ENCODE assay signal across 21 mouse cellular contexts in the genomic region with DNA sequence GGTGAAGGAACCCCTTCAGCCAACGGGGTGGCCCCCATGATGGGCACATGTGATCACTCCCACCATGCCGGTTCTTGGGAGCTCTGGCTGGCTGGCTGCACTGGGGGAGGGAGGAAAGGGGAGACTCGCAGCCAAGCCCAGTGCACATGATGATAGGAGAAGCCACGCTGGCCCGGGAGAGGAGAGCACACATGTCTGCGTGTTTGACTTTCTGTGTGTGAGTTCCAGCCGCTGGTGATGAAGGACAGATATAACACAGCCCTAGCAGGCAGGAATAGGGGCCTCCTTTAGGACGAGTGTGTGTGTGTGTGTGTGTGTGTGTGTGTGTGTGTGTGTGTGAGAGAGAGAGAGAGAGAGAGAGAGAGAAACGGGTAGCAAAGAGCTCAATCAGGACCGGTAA.
DNase-seq lines count a peak whose midpoint lies in the region; ATAC-seq and TF ChIP-seq lines count a peak whose summit lies in the region.
"Had no signal": no experiment of that assay in that cellular context is flagged by ENCODE, and none has a peak within 500 bp of the region (broad histone marks: within the 10 kb centered on the region; RNA-seq: fewer than 3 reads in every experiment).

No protein-coding gene starts in this region.

- H3K4me2 ChIP-seq in heart, embryonic 15.5 days: no peak overlapping the region
- no peak overlapping the region for H3K4me2 ChIP-seq in heart, postnatal 0 days (ENCODE audit: low read depth, low read length)
- no peak overlapping the region for H3K4me2 ChIP-seq in heart, embryonic 11.5 days
- H3K4me2 ChIP-seq: embryonic facial prominence, embryonic 12.5 days; forebrain, embryonic 13.5 days; forebrain, embryonic 15.5 days had no signal

- 0 out of 2 replicates have a peak, but pooled peaks have one; percentile 15 for ATAC-seq in heart, embryonic 15.5 days (replicated peaks; ENCODE audit: insufficient number of reproducible peaks, insufficient read depth, low FRiP score, low read depth)
- peak; percentile 80 for ATAC-seq in heart, postnatal 0 days (ENCODE audit: insufficient read depth, low read depth)
- ATAC-seq in heart, embryonic 11.5 days (replicated peaks; ENCODE audit: insufficient number of reproducible peaks, low FRiP score, low TSS enrichment): no peak
- ATAC-seq in G1E (ENCODE audit: extremely low read depth, insufficient number of reproducible peaks, low FRiP score, poor library complexity, severe bottlenecking): no peak
- ATAC-seq: CD4-positive, CD25-positive, alpha-beta regulatory T cell, adult 4 months; forebrain, embryonic 13.5 days; forebrain, embryonic 15.5 days had no signal

- no peaks in the 10 kb centered on the region for H3K9me3 ChIP-seq in heart, embryonic 15.5 days (replicated peaks)
- H3K9me3 ChIP-seq in heart, postnatal 0 days (replicated peaks; ENCODE audit: control insufficient read depth, low read length): no peaks in the 10 kb centered on the region
- H3K9me3 ChIP-seq in heart, embryonic 10.5 days: no peaks in the 10 kb centered on the region
- H3K9me3 ChIP-seq in heart, embryonic 11.5 days (replicated peaks; ENCODE audit: control insufficient read depth, low read length): no peaks in the 10 kb centered on the region
- peaks cover 90% of the 10 kb centered on the region for H3K9me3 ChIP-seq in G1E (replicated peaks)
- H3K9me3 ChIP-seq: embryonic facial prominence, embryonic 10.5 days; embryonic facial prominence, embryonic 12.5 days; forebrain, embryonic 13.5 days; forebrain, embryonic 15.5 days had no signal

- no peak overlapping the region for H3K27ac ChIP-seq in heart, embryonic 15.5 days
- no peak overlapping the region for H3K27ac ChIP-seq in heart, postnatal 0 days (ENCODE audit: low read depth)
- no peak overlapping the region for H3K27ac ChIP-seq in heart, embryonic 10.5 days
- H3K27ac ChIP-seq in heart, embryonic 11.5 days (ENCODE audit: low read depth, low read length): no peak overlapping the region
- H3K27ac ChIP-seq: embryonic facial prominence, embryonic 10.5 days; embryonic facial prominence, embryonic 12.5 days; forebrain, embryonic 13.5 days; forebrain, embryonic 15.5 days had no signal

- no peak overlapping the region for H3K9ac ChIP-seq in heart, embryonic 15.5 days
- no peak overlapping the region for H3K9ac ChIP-seq in heart, postnatal 0 days (replicated peaks; ENCODE audit: low read depth, low read length)
- no peak overlapping the region for H3K9ac ChIP-seq in heart, embryonic 11.5 days (ENCODE audit: low read depth, low read length)
- H3K9ac ChIP-seq: embryonic facial prominence, embryonic 12.5 days; forebrain, embryonic 13.5 days; forebrain, embryonic 15.5 days had no signal

- 37% methylated on average over 10 of the region's 10 CpGs for WGBS in heart, embryonic 15.5 days
- 46% methylated on average over 10 of the region's 10 CpGs for WGBS in heart, postnatal 0 days
- 67% methylated on average over 10 of the region's 10 CpGs for WGBS in heart, embryonic 10.5 days
- WGBS in heart, embryonic 11.5 days (ENCODE audit: insufficient replicate concordance): 59% methylated on average over 10 of the region's 10 CpGs

- no peak for DNase-seq in heart, adult 18-20 months
- peak; percentile 32 for DNase-seq in heart, postnatal 0 days (ENCODE audit: low spot score)
- no peak for DNase-seq in heart, embryonic 10.5 days (ENCODE audit: low spot score)
- peak; percentile 13 for DNase-seq in heart, postnatal 4 days
- no peak for DNase-seq in G1E (ENCODE audit: low spot score)
- DNase-seq: adrenal gland, adult 2 months; adrenal gland, postnatal 14 days; adrenal gland, postnatal 36 days; B cell, adult 2 months; cerebellum, adult 11-12 months; cerebellum, adult 2 months; cerebellum, adult 9-10 months; cerebellum, postnatal 10 days; cerebellum, postnatal 25 days had no signal

- H3K36me3 ChIP-seq in heart, embryonic 15.5 days: no peaks in the 10 kb centered on the region
- no peaks in the 10 kb centered on the region for H3K36me3 ChIP-seq in heart, postnatal 0 days (replicated peaks; ENCODE audit: control insufficient read depth, insufficient read depth, low read length)
- H3K36me3 ChIP-seq in heart, embryonic 10.5 days: no peaks in the 10 kb centered on the region
- H3K36me3 ChIP-seq in heart, embryonic 11.5 days (ENCODE audit: control insufficient read depth, insufficient read depth, low read length): no peaks in the 10 kb centered on the region
- H3K36me3 ChIP-seq in G1E (replicated peaks): no peaks in the 10 kb centered on the region
- H3K36me3 ChIP-seq: embryonic facial prominence, embryonic 10.5 days; embryonic facial prominence, embryonic 12.5 days had no signal

- H3K27me3 ChIP-seq in heart, embryonic 15.5 days: no peaks in the 10 kb centered on the region
- H3K27me3 ChIP-seq in heart, postnatal 0 days (ENCODE audit: control insufficient read depth, insufficient read depth, low read length): no peaks in the 10 kb centered on the region
- H3K27me3 ChIP-seq in heart, embryonic 10.5 days (ENCODE audit: insufficient read depth, poor library complexity, severe bottlenecking): peaks cover 10% of the 10 kb centered on the region; the same call in 1 of the 2 replicates
- H3K27me3 ChIP-seq in heart, embryonic 11.5 days (ENCODE audit: control insufficient read depth, insufficient read depth, low read length): no peaks in the 10 kb centered on the region; the same call in 1 of the 2 replicates
- no peaks in the 10 kb centered on the region; the same call in 1 of the 2 replicates for H3K27me3 ChIP-seq in G1E (ENCODE audit: insufficient read depth, low read length)
- H3K27me3 ChIP-seq: embryonic facial prominence, embryonic 12.5 days; forebrain, embryonic 15.5 days had no signal

- 0 out of 2 replicates have a peak, but pooled peaks cover 3% of the 10 kb centered on the region for H3K4me1 ChIP-seq in heart, embryonic 15.5 days (replicated peaks)
- no peaks in the 10 kb centered on the region for H3K4me1 ChIP-seq in heart, postnatal 0 days (ENCODE audit: control insufficient read depth, insufficient read depth)
- H3K4me1 ChIP-seq in heart, embryonic 10.5 days: no peaks in the 10 kb centered on the region
- no peaks in the 10 kb centered on the region for H3K4me1 ChIP-seq in heart, embryonic 11.5 days (ENCODE audit: control insufficient read depth, insufficient read depth, low read length)
- H3K4me1 ChIP-seq in G1E (ENCODE audit: insufficient read depth, low read depth, low read length): no peaks in the 10 kb centered on the region

- no peak for TF ChIP-seq EP300 in heart, postnatal 0 days (IDR thresholded peaks at IDR 0.05; ENCODE audit: low read depth)

- H3K4me3 ChIP-seq in heart, embryonic 15.5 days: no peak overlapping the region
- H3K4me3 ChIP-seq in heart, postnatal 0 days (ENCODE audit: low read depth, low read length): no peak overlapping the region
- H3K4me3 ChIP-seq in heart, embryonic 10.5 days: no peak overlapping the region
- H3K4me3 ChIP-seq in heart, embryonic 11.5 days (ENCODE audit: low read depth, low read length): no peak overlapping the region
- 0 out of 2 replicates have a peak overlapping the region, but pooled peaks have one; percentile 16 for H3K4me3 ChIP-seq in G1E (ENCODE audit: low read depth, low read length)
- H3K4me3 ChIP-seq: embryonic facial prominence, embryonic 10.5 days; embryonic facial prominence, embryonic 12.5 days; forebrain, embryonic 13.5 days; forebrain, embryonic 15.5 days had no signal

- TF ChIP-seq CTCF in heart, postnatal 0 days (IDR thresholded peaks at IDR 0.05; ENCODE audit: low read depth): no peak
- TF ChIP-seq CTCF in G1E (IDR thresholded peaks at IDR 0.05; ENCODE audit: low read depth, low read length): no peak

Comparison
In these comparisons a context has a peak if more than half of its experiments do, and no peak if none do; other contexts are left out.
1. ATAC-seq: peak in heart, embryonic 15.5 days (single experiment) and heart, postnatal 0 days (single experiment); none in heart, embryonic 11.5 days (single experiment) and G1E (single experiment).
2. DNase-seq: peak in heart, postnatal 0 days (single experiment) and heart, postnatal 4 days (single experiment); none in heart, adult 18-20 months (0 of 2), heart, embryonic 10.5 days (single experiment) and G1E (single experiment).